Mouse (Mus musculus): ENCODE data around the gene Spen.

Spen gene

DNA sequence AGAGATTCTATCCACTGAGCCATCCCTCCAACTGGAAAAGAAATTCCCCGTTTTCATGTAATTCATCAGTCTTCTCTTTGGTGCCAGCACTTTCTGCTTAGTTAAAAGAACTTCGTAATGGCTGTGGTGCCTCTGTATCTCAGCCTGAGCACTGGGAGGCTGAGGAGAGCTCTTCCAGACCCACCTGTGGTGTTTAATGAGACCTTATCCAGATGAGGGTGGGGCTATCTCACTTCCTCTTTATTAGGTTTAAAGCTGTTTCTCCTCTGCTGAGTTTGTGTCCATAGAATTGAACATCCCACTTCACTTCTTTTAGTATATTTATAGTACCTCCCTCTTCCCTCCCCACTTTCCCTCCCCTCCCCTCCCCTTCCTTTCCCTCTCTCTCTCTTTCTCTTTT, 87.1 kb downstream of the Spen start:
- DNase-seq (ENCODE audit: low spot score), result no peak

DNA sequence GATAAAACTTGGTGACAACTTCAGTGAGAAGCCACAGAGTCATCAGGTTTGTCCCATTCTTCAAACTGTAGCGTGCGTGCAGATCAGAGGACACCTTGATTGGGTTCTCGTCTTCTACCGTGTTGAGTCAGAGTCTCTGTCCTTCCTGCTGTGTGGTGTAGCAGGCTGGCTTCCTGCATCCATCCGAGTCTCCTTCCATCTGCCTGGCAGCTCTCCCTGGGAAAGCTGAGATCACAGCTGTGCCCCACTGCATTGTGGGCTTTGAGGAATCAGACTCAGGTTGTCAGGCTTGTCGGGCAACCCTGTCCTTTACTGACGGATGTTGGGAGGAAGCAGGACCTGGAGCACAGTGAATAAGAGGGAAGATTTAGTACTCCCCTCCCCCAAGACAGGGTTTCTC, 92.2 kb downstream of the Spen start:
- no peak for DNase-seq (ENCODE audit: low spot score)

- no peak for DNase-seq (ENCODE audit: low spot score)
These were observed 93.1 kb downstream of the Spen start for GRCm38 (mm10) chr4:141445328-141445720.

DNA sequence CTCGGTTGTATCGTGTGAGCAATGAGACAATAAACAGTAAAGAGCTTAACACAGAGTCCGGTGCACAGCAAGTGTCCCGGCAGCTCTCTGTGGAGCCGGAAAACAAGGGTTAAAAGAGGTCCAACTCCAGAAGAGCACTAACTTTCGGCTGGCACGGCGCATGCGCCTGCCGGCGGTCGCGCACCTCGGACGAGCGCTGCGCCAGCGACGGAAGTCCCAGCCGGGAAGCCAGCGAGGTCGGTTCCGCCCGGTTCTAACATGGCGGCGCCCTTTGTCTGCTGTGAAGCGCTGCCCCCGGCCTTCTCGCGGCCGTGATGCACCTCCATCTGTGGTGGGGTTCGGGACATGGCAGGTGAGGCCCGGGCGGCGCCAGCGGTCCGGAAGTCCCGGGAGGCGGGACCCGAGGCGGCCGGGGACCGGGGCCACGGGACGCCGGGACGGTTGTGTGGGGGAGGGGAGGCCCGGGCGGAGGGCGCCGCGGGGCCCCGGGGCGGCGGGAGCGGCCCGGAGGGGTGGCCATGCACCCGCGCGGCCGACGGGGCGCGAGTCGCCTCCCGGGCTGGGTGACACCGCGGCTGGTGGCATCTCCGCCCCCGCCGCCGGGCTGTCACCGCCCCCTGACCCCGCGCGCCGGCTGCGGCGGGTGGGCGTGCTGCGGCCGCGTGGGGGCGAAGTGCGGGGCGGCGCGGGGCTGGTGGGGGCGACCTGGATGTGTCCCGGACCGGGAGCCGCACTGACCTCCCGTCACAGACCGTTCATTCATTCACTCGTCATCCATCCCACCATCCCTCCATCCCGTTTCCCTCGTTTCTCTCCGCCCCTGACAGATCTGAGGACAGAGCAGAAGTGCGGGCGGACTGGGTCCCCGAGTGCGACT, 93.7 kb downstream of the Spen start, which contains the start of gene Zbtb17:
Gene Zbtb17, plus strand, starts transcription at position 204 of the 877 bp plus-strand sequence.
- peak; percentile 84 for DNase-seq (ENCODE audit: low spot score)

GRCm38 (mm10) chr4:141443641-141444429, 94.6 kb downstream of the Spen start:
- DNase-seq (ENCODE audit: low spot score), result no peak

DNA sequence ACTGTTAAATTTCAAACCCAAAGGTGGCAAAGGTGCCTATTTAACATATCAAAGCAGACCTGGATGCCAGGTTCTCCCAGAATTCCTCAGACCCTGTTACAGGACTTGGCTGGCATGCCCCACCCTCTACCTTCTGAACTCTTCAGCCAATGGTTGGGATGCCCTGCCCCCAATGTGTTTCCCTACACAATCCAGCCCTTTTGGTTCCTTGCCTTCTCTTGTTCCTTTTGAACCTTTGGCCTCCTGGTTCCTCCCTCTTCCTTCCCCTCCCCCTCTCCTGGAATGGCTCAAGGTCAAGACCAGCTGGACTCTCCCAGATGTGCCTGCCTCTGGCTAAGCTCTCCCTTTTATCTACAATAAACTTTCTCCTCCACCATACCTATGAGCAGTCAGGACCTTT, 97.5 kb downstream of the Spen start:
- DNase-seq (ENCODE audit: low spot score), result no peak

GRCm38 (mm10) chr4:141439083-141439803, 99.2 kb downstream of the Spen start:
- DNase-seq (ENCODE audit: low spot score), result no peak

DNA sequence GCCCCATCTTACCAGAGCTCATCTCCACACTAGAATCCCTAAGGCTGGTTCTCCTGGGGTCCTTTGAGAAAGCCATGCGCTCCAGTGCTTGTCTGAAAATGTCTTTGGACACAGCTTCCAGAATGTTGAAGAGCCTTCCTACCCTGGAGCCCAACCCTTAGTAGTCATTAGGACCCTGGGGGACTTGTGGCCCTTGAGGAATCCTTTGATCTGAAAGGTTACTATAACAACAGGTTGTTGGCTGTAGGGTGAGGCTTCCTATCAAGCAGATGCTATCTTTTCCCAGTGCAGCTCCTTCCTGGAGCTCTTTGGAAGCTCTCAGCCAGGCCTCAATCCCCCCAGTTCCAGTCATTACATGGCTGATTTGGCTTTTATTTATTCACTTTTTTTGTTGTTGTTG, 102.4 kb downstream of the Spen start, which contains the start of gene Srarp:
Gene Srarp, minus strand, starts transcription at position 132 of the 400 bp plus-strand sequence.
- DNase-seq (ENCODE audit: low spot score), result no peak

DNA sequence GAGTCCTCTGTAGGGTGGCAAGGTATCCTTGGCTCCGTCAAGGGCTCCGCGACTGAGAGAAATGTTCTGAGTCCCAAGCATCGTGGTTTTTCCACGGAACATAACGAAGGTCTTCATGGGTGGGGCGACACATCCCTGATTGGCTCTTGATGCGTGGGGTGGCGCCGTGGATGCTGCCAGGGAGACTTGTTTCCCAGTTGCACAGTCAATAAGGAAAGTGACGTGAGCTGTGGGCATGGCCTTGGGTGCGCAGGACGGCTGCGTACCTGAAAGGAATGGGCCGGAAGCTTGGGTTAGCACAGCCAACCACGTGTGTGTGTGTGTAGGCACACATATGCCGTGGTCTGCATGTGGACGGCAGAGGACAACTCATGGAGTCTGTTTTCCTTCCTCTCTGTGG, 105.2 kb downstream of the Spen start:
- DNase-seq (ENCODE audit: low spot score), result no peak

DNA sequence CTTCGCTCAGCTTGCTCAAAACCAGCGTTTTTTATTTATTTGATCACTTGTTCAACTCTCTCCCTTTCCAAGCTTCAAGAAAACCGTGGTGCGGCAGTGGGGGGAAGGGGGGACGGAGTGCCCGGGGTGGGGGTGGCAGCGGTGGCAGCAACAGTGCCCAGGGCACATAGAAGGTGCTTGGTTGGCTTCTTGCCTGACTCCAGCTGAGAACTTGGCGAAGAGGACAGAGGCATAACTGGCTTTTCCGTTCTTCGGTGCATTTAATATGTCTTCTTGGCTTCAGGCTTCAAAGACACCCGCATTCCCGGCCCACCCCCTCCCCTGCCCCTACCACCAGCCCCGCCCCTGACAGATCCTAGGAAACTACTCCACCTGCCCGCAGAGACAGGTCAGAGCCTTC, 105.7 kb downstream of the Spen start:
- DNase-seq (ENCODE audit: low spot score), result no peak

- peak; percentile 34 for DNase-seq (ENCODE audit: low spot score)
These were observed 107.4 kb downstream of the Spen start for GRCm38 (mm10) chr4:141430997-141431396.

- DNase-seq (ENCODE audit: low spot score), result no peak
These were observed 108.5 kb downstream of the Spen start for GRCm38 (mm10) chr4:141429847-141430246.

DNA sequence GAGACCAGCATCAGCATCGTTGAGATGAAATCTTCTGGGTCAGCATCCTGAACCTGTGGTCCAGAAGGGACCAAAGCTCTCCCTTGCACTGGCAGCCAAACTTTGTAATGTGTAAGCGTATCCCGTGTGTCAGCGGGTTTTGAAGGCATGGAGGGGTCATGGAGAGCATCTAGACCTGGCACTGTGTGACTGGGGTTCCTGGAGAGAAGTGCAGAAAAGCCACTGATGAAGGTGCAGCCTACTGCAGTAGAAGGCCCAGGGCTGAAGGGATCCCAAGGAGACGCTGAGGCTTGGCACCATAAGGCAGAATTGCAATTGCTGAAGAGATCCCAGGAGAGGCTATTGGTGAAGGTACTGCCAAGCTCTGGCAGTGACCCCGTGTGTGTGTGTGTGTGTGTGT, 109.0 kb downstream of the Spen start:
- no peak for DNase-seq (ENCODE audit: low spot score)

DNA sequence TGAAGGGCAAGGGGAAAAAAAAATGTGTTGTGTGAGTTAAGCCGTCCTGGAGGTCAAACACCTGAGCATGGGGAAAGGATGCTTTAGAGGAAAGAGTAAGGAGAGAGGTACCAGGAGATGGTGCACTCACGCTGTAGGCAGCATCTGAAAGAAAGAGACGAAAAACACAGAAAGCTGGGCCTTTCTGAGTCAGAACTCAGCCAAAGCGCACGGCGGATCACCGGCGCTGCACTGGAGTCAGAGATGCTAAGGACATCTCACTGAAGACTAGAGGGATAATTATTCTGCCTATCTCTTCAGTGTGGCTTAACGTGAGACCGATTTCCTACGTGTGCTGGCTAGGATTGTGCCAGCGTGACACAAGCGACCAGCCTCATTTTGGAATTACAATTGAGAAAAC, 110.5 kb downstream of the Spen start:
- no peak for DNase-seq (ENCODE audit: low spot score)

DNA sequence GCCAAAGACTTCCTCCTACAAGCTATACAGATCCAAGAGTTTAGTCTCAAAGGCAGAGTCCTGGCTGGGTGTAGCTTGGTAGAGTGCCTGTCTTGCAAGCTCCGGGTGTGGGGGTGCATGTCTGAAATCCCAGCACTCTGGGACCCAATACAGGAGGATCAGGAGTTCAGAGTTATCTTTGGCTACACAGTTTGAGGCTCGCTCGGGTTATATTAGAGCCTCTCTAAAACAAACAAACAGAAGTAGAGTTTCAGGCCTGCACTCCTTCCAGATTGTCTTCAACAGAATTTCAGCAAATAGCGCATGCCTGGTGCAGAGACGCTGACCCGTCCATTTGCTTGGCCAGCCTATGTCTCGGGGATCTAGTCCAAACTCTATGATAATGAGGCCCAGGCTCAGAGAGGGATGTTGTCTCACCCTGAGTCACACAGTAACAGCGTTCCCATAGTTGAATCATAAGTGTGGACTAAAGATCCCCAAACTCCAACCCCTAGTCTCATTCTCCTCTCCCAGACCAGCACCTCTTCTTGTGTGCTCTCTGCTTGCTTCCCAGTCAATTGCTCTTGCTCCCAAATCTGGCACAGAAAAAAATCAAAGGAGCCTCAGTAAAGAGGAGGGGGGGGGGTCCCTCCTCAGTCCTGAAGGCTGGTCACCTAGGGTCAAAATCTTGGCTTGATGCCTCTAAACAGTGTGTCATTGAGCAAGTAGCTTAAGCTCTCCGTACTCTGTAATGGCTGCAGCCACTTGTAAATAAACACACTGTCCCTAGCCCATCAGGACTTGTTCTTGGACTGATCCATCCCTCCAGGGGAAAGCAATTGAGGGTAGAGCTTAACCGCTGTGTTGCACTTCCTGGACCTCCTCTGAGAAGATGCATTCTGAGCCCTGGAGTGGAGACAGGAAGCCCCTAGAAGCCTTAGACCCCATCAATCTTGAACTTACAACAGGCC, 111.3 kb downstream of the Spen start:
- no peak for DNase-seq (ENCODE audit: low spot score)

- no peak for DNase-seq (ENCODE audit: low spot score)
These were observed 112.6 kb downstream of the Spen start for GRCm38 (mm10) chr4:141425484-141426479.

- DNase-seq (ENCODE audit: low spot score), result no peak
These were observed 114.5 kb downstream of the Spen start for GRCm38 (mm10) chr4:141423691-141424431.

DNA sequence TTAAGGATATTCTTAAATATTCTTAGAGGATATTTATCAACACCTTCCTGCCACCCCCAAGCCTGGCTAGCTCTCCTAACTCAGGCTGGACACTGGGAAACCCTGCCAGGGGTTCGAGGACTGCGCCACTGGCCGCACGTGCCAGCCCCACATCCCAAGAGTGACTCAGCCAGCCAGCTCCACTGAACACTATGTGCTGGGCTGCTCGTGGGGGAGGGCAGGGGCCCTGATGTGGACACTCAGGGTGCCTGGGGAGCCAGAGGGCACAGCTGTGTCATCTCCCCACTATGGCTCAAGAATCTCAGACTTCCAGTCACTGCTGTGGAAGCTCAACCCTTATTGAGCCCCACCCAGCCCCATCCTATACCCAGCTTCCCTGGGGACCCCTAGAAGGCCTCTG, 115.1 kb downstream of the Spen start:
- DNase-seq (ENCODE audit: low spot score), result no peak

GRCm38 (mm10) chr4:141422841-141423240, 115.6 kb downstream of the Spen start:
- DNase-seq (ENCODE audit: low spot score), result no peak

Data from ovary, adult 18-20 months (tissue).